Mouse (Mus musculus): ENCODE results near the gene Insm1.

The Insm1 gene

GRCm38 (mm10) chr2:146266539-146266938 is 44.8 kb downstream of the Insm1 start:
- no peak for DNase-seq

Data from kidney, adult 11 months (tissue).